Mouse (Mus musculus) stomach, adult 2 months (tissue): Measurements from ENCODE around the gene Rps15. TPM values are rescaled to one million over a fixed set of nuclear protein-coding genes. Genes with fewer than 3 reads are reported as not detected.

Source experiments
- polyA plus RNA-seq: library from polyadenylated mRNA; depleted of rRNA; stranded (reverse); fragments of >200 nt; gene quantifications from 2 replicates; pipeline ENCODE4 v1.2.3, GENCODE M21; 2012; rRNA removed

Rps15 gene
- polyA plus RNA-seq, result 607 and 796 TPM in 2 replicates

DNA sequence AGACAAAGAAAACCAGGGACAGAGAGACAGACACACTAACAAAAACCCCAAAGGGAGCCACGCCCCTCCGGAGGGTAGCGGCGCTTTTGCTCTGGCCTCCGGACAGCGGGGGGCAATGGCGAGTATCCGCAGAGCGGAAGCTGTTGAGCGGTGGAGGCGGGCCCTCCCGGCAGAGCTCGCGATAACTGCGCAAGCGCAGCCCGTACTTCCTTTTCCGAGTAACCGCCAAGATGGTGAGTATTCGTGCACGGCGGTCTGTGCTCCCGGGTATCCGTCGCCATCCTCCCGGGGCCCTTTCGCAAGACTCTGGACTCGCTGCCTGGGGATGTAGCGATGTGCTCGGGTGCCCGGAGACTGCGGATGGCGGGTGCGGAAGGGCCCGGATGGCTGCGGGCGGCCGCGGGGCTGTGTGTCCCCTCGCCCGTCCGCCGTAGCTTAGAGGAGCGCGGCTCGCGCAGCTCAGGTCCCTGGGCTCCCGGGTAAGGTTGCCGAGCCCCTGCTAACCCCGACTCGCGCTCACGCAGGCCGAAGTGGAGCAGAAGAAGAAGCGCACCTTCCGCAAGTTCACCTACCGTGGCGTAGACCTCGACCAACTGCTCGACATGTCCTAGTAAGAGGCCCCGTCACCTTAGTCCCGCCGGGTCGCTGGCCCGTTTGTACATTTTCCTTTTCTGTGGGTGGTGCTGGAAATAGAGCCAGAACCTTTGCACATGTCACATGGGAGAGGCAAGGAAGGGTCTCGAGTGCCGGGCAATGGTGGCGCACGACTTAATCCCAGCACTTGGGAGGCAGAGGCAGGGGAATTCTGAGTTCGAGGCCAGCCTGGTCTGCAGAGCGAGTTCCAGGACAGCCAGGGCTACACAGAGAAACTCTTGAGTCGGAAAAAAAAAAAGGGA, at the start of gene Rps15:
Gene Rps15 (plus strand): TSS at position 203 of the 896 bp plus-strand sequence.

DNA sequence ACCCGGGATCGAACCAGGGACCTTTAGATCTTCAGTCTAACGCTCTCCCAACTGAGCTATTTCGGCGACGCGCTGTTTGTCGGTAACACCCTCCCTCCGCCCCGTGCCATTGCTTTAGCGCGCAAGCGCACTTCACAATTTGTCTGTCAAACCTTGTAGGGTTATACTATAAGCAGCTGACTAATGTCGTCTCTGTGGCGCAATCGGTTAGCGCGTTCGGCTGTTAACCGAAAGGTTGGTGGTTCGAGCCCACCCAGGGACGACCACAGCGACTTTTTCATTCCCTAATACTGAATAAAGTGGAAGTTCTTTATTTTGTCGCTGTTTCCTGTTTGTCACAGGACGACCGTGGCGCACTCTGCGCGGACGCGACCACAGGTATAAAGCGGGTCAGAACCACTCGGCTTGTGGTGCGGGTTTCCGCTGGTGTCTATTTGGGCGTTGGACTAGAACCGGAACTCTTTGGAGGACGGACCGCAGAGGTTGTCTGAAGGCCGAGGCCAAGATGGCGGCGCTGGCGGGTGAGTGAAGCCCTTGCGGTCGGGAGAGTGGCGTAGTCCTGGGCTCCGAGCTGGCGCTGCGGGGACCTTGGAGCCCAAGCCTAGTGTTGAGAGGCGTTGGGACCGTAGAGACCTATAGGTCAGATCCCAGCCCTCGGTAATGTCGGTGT, 43.1 kb upstream of the Rps15 start, which contains the start of gene Ndufs7:
Gene Ndufs7 (plus strand): TSS at position 151 of the 670 bp plus-strand sequence.

DNA sequence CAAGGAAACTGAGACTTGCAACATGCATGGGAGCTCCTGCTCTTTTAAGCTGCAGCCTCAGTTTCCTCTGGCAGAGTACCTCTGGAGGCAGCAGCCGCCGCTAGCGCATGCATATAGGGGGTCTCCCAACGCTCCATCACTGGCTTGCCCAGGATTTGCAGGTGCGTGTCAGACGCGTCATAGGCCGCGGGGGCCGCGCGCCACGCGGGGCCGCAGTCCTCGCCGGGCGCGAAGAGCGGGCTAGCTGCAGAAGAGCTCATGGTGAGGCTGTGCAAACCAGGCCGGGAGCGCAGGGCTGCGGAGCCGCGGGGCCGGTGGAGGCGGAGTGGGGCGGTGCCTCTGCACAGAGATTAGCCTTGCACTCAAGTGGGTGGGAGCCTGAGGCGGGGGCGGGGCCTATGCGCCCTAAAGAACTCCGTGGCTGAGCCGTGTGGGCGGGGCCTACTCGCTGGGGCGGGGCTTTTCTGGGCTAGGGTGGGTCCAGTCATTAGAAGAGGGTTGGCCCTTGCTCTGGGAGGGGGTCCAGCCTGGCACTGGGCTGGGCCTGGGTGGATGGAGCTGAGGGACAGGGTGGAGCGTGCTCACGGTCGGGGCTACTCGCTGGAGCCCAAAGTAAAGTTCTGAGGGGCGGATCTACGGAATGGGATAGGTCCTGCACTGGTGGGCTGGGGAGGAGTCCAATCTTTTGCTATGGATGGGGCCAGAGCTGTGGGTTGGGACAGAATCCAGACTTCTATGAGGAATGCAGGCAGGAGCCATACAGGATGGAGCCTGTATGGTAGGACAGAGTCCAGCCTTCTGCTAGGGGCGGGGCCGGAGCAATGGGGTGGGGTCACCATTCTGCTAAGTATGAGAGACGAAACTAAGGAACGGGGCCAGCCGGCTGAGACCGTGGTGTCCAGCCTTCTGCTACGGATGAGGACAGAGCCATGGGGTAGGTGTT, 31.3 kb upstream of the Rps15 start, which contains the start of the genes Gamt and Dazap1:
Gene Gamt (minus strand): TSS at position 371 of the 943 bp plus-strand sequence.
Gene Dazap1 (plus strand): TSS at position 845 of the 943 bp plus-strand sequence.

DNA sequence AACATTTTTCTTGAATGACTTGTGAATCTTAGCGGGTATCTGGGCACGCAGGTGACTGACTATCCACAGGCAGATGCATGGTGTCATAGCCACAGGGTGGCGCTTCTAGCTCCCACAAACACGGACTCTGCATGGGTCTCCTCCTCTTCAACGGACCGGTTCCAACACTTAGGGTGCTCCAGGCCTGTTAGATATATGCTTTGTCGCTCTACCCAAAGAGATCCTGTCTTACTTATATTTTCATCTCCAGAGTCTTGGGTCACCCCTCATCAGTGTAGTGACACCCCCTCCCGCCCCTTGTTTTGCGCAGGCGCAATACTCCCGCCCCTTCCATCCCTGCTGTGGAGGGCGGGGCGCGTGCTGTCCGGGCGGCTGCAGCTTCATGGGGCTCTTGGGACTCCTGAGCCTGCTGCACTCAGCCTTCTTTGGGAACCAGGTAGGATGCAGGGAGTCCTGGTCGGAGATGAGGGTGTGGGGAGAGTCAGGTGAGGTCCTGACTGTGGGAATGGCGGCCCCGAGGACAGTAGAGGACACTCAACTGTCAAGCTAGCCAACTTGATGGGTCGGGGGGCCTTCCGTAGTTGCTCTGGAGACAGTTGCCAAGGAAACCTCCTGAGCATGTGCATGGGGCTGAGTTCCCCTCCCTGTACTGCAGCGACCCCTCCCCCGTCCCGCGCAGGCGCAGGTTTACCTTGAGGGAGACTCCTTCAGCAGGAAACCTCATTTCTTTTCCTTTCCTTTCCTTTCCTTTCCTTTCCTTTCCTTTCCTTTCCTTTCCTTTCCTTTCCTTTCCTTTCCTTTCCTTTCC, 3.6 kb downstream of the Rps15 start, which contains the start of gene Apc2:
Gene Apc2 (plus strand): TSS at position 360 of the 808 bp plus-strand sequence.

DNA sequence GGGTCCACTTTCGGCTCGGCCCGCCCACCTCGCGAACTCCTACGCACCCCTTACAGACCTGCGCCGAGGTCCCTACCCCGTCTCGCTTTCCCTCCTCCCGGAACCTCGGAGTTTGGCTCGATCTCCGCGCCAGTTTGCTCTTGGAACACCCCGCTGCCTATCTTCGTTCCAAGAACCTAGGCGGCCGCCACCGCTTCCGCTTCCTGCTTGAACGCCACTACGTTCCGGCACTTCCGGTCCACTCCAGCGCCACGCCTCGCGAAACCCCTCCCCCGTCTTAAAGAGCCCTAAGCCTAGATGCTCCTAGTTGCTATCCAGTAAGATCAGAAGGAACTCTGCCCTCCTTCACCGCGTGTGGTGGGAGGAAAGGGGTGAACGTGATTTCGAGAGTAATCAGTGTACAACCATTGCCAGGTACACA, 28.1 kb downstream of the Rps15 start, which contains the start of gene 2310011J03Rik:
Gene 2310011J03Rik (minus strand): TSS at position 198 of the 421 bp plus-strand sequence.

DNA sequence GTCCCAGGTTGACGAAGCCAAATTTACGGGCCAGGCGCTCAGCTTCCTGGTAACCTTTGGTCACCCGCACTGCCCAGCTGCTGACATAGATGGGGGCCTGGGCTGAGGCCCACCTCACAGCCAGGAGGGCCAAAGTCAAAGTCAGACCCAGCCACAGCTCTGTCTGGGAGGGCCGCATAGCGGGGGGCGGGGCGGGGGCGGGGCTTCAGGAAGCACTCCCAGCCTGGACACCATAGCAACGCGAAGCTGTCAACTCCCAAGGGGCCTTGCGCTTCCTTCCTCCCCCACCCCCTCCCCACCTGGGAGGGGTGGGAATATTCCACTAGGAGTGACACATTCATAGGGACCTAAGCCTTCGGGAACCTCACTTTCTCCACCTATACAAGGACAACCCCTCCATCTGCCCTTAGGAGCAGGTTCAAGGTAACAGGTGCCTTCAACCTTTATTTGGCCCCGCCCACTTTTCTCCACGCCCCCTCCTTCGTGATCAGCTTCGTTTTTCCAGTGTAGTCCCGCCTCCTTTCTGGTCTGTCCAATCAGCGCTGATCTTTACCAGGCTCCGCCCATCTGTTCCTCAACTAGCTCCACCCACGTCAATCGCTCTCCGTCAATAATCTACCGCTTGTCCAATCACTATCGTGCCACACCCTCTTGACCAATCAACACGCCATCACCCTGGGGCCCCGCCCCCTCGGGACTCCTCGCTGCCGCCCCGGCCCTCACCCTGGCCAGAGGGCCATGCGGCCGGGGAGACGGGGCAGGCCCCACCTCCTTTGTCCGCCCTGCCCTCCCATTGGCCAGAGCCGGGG, 37.2 kb downstream of the Rps15 start, which contains the start of the genes Pcsk4 and Reep6:
Gene Pcsk4 (minus strand): TSS at position 226 of the 809 bp plus-strand sequence.
Gene Reep6 (plus strand): TSS at position 681 of the 809 bp plus-strand sequence.

Other genes starting within 250 kb of the Rps15 start
- 404 and 629 TPM in 2 replicates for gene Gpx4, start 245.3 kb upstream of the Rps15 start, polyA plus RNA-seq
- gene Sbno2, start 186.9 kb upstream of the Rps15 start, polyA plus RNA-seq, result 25.7 and 25.9 TPM in 2 replicates
- gene Stk11, start 176.7 kb upstream of the Rps15 start, polyA plus RNA-seq, result 89.6 and 104 TPM in 2 replicates
- 2,554 and 5,321 TPM in 2 replicates for gene Atp5d, start 153.8 kb upstream of the Rps15 start, polyA plus RNA-seq
- gene Cbarp, start 151.6 kb upstream of the Rps15 start, polyA plus RNA-seq, result 18.7 and 25.0 TPM in 2 replicates
- gene Midn, start 144.2 kb upstream of the Rps15 start, polyA plus RNA-seq, result 112 and 128 TPM in 2 replicates
- 45.7 and 52.7 TPM in 2 replicates for gene Cirbp, start 126.5 kb upstream of the Rps15 start, polyA plus RNA-seq
- 10.9 TPM in 2 replicates for gene 1600002K03Rik, start 119.5 kb upstream of the Rps15 start, polyA plus RNA-seq
- 4.5 and 6.8 TPM in 2 replicates for gene Efna2, start 113.0 kb upstream of the Rps15 start, polyA plus RNA-seq
- 11.7 and 16.0 TPM in 2 replicates for gene Mum1, start 66.0 kb upstream of the Rps15 start, polyA plus RNA-seq
- gene Ndufs7, start 43.3 kb upstream of the Rps15 start, polyA plus RNA-seq, result 611 and 945 TPM in 2 replicates
- gene Gamt, start 31.4 kb upstream of the Rps15 start, polyA plus RNA-seq, result 17.6 and 31.4 TPM in 2 replicates
- 56.6 and 62.6 TPM in 2 replicates for gene Dazap1, start 31.0 kb upstream of the Rps15 start, polyA plus RNA-seq
- 0.72 and 0.77 TPM in 2 replicates for gene Apc2, start 3.5 kb downstream of the Rps15 start, polyA plus RNA-seq
- 36.0 and 44.8 TPM in 2 replicates for gene 2310011J03Rik, start 28.1 kb downstream of the Rps15 start, polyA plus RNA-seq
- 5.0 and 5.9 TPM in 2 replicates for gene Pcsk4, start 37.0 kb downstream of the Rps15 start, polyA plus RNA-seq
- gene Reep6, start 37.5 kb downstream of the Rps15 start, polyA plus RNA-seq, result 5.4 and 6.8 TPM in 2 replicates
- 19.8 and 25.0 TPM in 2 replicates for gene Adamtsl5, start 56.0 kb downstream of the Rps15 start, polyA plus RNA-seq
- gene Plk5, start 64.0 kb downstream of the Rps15 start, polyA plus RNA-seq, result 0.57 and 0.63 TPM in 2 replicates
- gene Mex3d, start 95.2 kb downstream of the Rps15 start, polyA plus RNA-seq, result 11.5 and 24.4 TPM in 2 replicates
- 66.7 and 84.7 TPM in 2 replicates for gene Mbd3, start 107.1 kb downstream of the Rps15 start, polyA plus RNA-seq
- gene Uqcr11, start 114.4 kb downstream of the Rps15 start, polyA plus RNA-seq, result 1,239 and 1,853 TPM in 2 replicates
- gene Tcf3, start 141.2 kb downstream of the Rps15 start, polyA plus RNA-seq, result 34.4 and 36.4 TPM in 2 replicates
- gene Onecut3, start 202.4 kb downstream of the Rps15 start, polyA plus RNA-seq, result 1.2 and 1.8 TPM in 2 replicates
- not detected in 2 replicates for gene Atp8b3, start 246.7 kb downstream of the Rps15 start, polyA plus RNA-seq